In the genomic region with DNA sequence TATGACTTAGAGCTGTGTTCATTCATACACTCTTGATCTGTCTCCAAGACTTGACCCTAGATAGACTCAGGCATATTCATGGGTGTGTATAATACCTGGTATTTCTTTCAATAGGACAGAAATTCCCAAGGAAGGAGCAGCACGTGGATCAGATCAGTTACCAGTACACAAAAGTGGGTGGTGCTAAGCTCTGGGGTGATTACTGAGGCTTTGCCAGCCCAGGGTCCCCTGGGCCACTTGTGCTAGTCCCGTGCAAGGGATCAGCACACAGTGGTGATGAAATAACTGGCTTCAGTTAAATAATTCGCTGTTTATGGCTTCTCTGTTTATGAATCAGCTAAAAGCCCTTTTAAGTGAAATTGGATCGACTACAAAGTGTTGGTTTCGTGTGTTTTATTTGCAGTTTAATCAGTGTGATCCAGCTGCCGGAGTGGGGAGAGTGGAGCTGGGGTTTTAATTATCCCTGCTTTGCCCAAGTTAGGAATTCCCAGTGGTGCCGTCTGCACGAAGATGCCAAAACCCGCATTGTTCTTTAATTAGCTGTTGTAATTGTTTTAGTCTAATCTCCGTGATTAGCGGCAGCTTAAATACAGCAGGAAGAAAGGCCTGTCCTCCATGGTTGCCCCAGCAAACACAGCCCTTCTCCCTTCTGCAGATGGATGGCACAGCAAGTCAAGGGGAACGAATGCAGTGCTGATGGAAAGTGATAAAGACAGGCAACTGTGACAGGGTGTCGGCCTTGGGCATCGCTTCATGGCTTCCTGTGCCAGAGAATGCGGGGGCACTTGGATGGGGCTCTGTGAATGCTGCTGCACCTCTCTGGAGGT, we compare ENCODE assay signal across 17 mouse cellular contexts.
A peak's percentile ranks its signal among the peaks of the same experiment; 100 is the strongest.
DNase-seq lines count a peak whose midpoint lies in the region; ATAC-seq and TF ChIP-seq lines count a peak whose summit lies in the region.
"Had no signal": no experiment of that assay in that cellular context is flagged by ENCODE, and none has a peak within 500 bp of the region (broad histone marks: within the 10 kb centered on the region; RNA-seq: fewer than 3 reads in every experiment).

No protein-coding gene starts in this region.

- ATAC-seq in hindbrain, embryonic 12.5 days (ENCODE audit: low FRiP score), result peak; percentile 46; the same call in 1 of the 2 replicates
- no peak for ATAC-seq in hindbrain, embryonic 11.5 days (ENCODE audit: low FRiP score)
- peak; percentile 86 for ATAC-seq in neural tube, embryonic 13.5 days (ENCODE audit: low read depth)
- peak; percentile 80 for ATAC-seq in hindbrain, postnatal 0 days
- no peak for ATAC-seq in erythroblast, adult 5-6 weeks (replicated peaks; ENCODE audit: low FRiP score, poor library complexity, severe bottlenecking)
- ATAC-seq: liver, embryonic 12.5 days had no signal

- 0 out of 2 replicates have a peak, but pooled peaks cover 3% of the 10 kb centered on the region for H3K4me1 ChIP-seq in hindbrain, embryonic 12.5 days
- H3K4me1 ChIP-seq in hindbrain, embryonic 11.5 days (replicated peaks; ENCODE audit: control insufficient read depth, insufficient read depth, low read length), result no peaks in the 10 kb centered on the region
- 0 out of 2 replicates have a peak, but pooled peaks cover 5% of the 10 kb centered on the region for H3K4me1 ChIP-seq in neural tube, embryonic 13.5 days (replicated peaks)
- H3K4me1 ChIP-seq in hindbrain, postnatal 0 days (ENCODE audit: insufficient read depth, low read length), result 0 out of 2 replicates have a peak, but pooled peaks cover 2% of the 10 kb centered on the region

- no peak for DNase-seq in hindbrain, embryonic 11.5 days (ENCODE audit: low spot score)
- no peak for DNase-seq in neural tube, embryonic 10.5 days (ENCODE audit: extremely low spot score, low spot score)
- DNase-seq in hindbrain, postnatal 0 days (ENCODE audit: low spot score), result peak; percentile 83
- peak; percentile 23 for DNase-seq in retina, postnatal 7 days (ENCODE audit: low read depth, low spot score)
- no peak for DNase-seq in adrenal gland, adult 8-10 months
- DNase-seq: adrenal gland, postnatal 25 days; gastrocnemius, adult 2 months; heart, postnatal 36 days; lung, postnatal 10 days; right cerebral cortex, postnatal 4 days had no signal

- no peak overlapping the region for H3K4me3 ChIP-seq in hindbrain, embryonic 12.5 days
- no peak overlapping the region for H3K4me3 ChIP-seq in hindbrain, embryonic 11.5 days (ENCODE audit: low read depth, low read length)
- no peak overlapping the region for H3K4me3 ChIP-seq in neural tube, embryonic 13.5 days
- H3K4me3 ChIP-seq in hindbrain, postnatal 0 days (ENCODE audit: low read length), result no peak overlapping the region
- H3K4me3 ChIP-seq: erythroblast, embryonic 14.5 days; gastrocnemius, adult 2 months; liver, embryonic 12.5 days had no signal

- H3K27ac ChIP-seq in hindbrain, embryonic 12.5 days, result no peak overlapping the region; the same call in 1 of the 2 replicates
- H3K27ac ChIP-seq in hindbrain, embryonic 11.5 days (ENCODE audit: low read depth, low read length), result no peak overlapping the region
- H3K27ac ChIP-seq in neural tube, embryonic 13.5 days (replicated peaks), result peak overlapping the region; percentile 66
- peak overlapping the region; percentile 48; the same call in 1 of the 2 replicates for H3K27ac ChIP-seq in hindbrain, postnatal 0 days
- H3K27ac ChIP-seq: gastrocnemius, adult 2 months; liver, embryonic 12.5 days had no signal

- no peaks in the 10 kb centered on the region for H3K27me3 ChIP-seq in hindbrain, embryonic 12.5 days
- no peaks in the 10 kb centered on the region for H3K27me3 ChIP-seq in hindbrain, embryonic 11.5 days (ENCODE audit: control insufficient read depth, insufficient read depth, low read length)
- no peaks in the 10 kb centered on the region for H3K27me3 ChIP-seq in neural tube, embryonic 13.5 days
- H3K27me3 ChIP-seq in hindbrain, postnatal 0 days (ENCODE audit: insufficient read depth, low read length), result no peaks in the 10 kb centered on the region
- H3K27me3 ChIP-seq: liver, embryonic 12.5 days had no signal

- H3K36me3 ChIP-seq in hindbrain, embryonic 12.5 days, result no peaks in the 10 kb centered on the region
- H3K36me3 ChIP-seq in hindbrain, embryonic 11.5 days (ENCODE audit: control insufficient read depth, insufficient read depth, low read length), result no peaks in the 10 kb centered on the region
- H3K36me3 ChIP-seq in neural tube, embryonic 13.5 days, result no peaks in the 10 kb centered on the region
- no peaks in the 10 kb centered on the region for H3K36me3 ChIP-seq in hindbrain, postnatal 0 days (ENCODE audit: insufficient read depth, low read length)
- H3K36me3 ChIP-seq: G1E; liver, embryonic 12.5 days had no signal

- TF ChIP-seq CTCF in hindbrain, postnatal 0 days (IDR thresholded peaks at IDR 0.05; ENCODE audit: low read depth), result no peak

- H3K9me3 ChIP-seq in hindbrain, embryonic 12.5 days (replicated peaks), result 0 out of 2 replicates have a peak, but pooled peaks cover 6% of the 10 kb centered on the region
- no peaks in the 10 kb centered on the region for H3K9me3 ChIP-seq in hindbrain, embryonic 11.5 days (ENCODE audit: control insufficient read depth, low read length)
- no peaks in the 10 kb centered on the region for H3K9me3 ChIP-seq in neural tube, embryonic 13.5 days
- H3K9me3 ChIP-seq in hindbrain, postnatal 0 days (ENCODE audit: low read length), result no peaks in the 10 kb centered on the region
- H3K9me3 ChIP-seq: liver, embryonic 12.5 days had no signal

- H3K9ac ChIP-seq in hindbrain, embryonic 12.5 days, result no peak overlapping the region
- no peak overlapping the region for H3K9ac ChIP-seq in hindbrain, embryonic 11.5 days (ENCODE audit: low read depth, low read length)
- H3K9ac ChIP-seq in neural tube, embryonic 13.5 days, result no peak overlapping the region
- H3K9ac ChIP-seq in hindbrain, postnatal 0 days (replicated peaks; ENCODE audit: low read length), result no peak overlapping the region
- H3K9ac ChIP-seq: liver, embryonic 12.5 days had no signal

- WGBS in hindbrain, embryonic 12.5 days, result 77% methylated on average over 15 of the region's 15 CpGs
- WGBS in hindbrain, embryonic 11.5 days, result 91% methylated on average over 15 of the region's 15 CpGs
- 52% methylated on average over 15 of the region's 15 CpGs for WGBS in neural tube, embryonic 13.5 days
- WGBS in hindbrain, postnatal 0 days, result 32% methylated on average over 15 of the region's 15 CpGs

- no peak overlapping the region for H3K4me2 ChIP-seq in hindbrain, embryonic 12.5 days (replicated peaks)
- H3K4me2 ChIP-seq in hindbrain, embryonic 11.5 days (replicated peaks; ENCODE audit: low read depth, low read length), result no peak overlapping the region
- H3K4me2 ChIP-seq in neural tube, embryonic 13.5 days, result no peak overlapping the region
- no peak overlapping the region for H3K4me2 ChIP-seq in hindbrain, postnatal 0 days (ENCODE audit: low read depth, low read length)
- H3K4me2 ChIP-seq: heart, embryonic 11.5 days; liver, embryonic 12.5 days had no signal

Comparison
In these comparisons a context has a peak if more than half of its experiments do, and no peak if none do; other contexts are left out.
1. ATAC-seq: peak in hindbrain, embryonic 12.5 days (single experiment), neural tube, embryonic 13.5 days (single experiment) and hindbrain, postnatal 0 days (single experiment); none in hindbrain, embryonic 11.5 days (single experiment) and erythroblast, adult 5-6 weeks (single experiment).
2. H3K27ac ChIP-seq: peak in neural tube, embryonic 13.5 days (single experiment) and hindbrain, postnatal 0 days (single experiment); none in hindbrain, embryonic 12.5 days (single experiment) and hindbrain, embryonic 11.5 days (single experiment).
3. DNase-seq: peak in hindbrain, postnatal 0 days (single experiment) and retina, postnatal 7 days (single experiment); none in hindbrain, embryonic 11.5 days (single experiment), neural tube, embryonic 10.5 days (single experiment) and adrenal gland, adult 8-10 months (single experiment).